Mouse (Mus musculus) gastrocnemius, adult 18-20 months (tissue): ENCODE data around the gene Kpnb1. TPM values are rescaled to one million over a fixed set of nuclear protein-coding genes. Genes with fewer than 3 reads are reported as not detected.

ENCODE experiments used
- DNase-seq: peaks from one replicate; pipeline ENCODE4 v3.0.0; 2021; ENCODE audit warnings: low spot score
- microRNA-seq: library from miRNA; unstranded; fragments of <30 nt; microRNA quantifications from one replicate; pipeline ENCODE4 v1.2.0, GENCODE M21; 2021
- total RNA-seq, 2 experiments: library from RNA; stranded (reverse); gene quantifications; 2 replicates each; pipeline ENCODE4 v1.2.3; 2021

The Kpnb1 gene
- total RNA-seq, 2 experiments from 2014 or later, result 47.7 to 52.4 TPM

GRCm38 (mm10) chr11:97112519-97113125 lies 75.1 kb downstream of the Kpnb1 start:
- no peak for DNase-seq

Small RNA genes lying within 50 kb of the gene (microRNA-seq; reads per million reads assigned to microRNA genes)
- not detected for gene Mir7235

Other genes starting within 250 kb of the Kpnb1 start
- 1 to 10 TPM; 7.6 to 9.0 TPM for gene Pnpo, start 243.9 kb downstream of the Kpnb1 start, total RNA-seq
- gene Sp2, start 204.9 kb downstream of the Kpnb1 start, total RNA-seq, result 10 to 100 TPM; 11.2 TPM
- gene Sp6, start 174.5 kb downstream of the Kpnb1 start, total RNA-seq, result under 1 TPM; 0.09 to 0.14 TPM
- 10 to 100 TPM; 13.1 to 13.2 TPM for gene Scrn2, start 157.9 kb downstream of the Kpnb1 start, total RNA-seq
- under 1 TPM in 1 of 2 experiments, not detected in 1; 0.16 TPM for gene Lrrc46, start 146.5 kb downstream of the Kpnb1 start, total RNA-seq
- 10 to 100 TPM; 41.4 to 45.6 TPM for gene Mrpl10, start 146.3 kb downstream of the Kpnb1 start, total RNA-seq
- 1 to 10 TPM; 2.5 to 2.9 TPM for gene Osbpl7, start 137.3 kb downstream of the Kpnb1 start, total RNA-seq
- gene Tbx21, start 72.5 kb downstream of the Kpnb1 start, total RNA-seq, result under 1 TPM; 0.41 to 0.50 TPM
- 1 to 10 TPM; 3.3 to 6.8 TPM for gene Tbkbp1, start 36.4 kb downstream of the Kpnb1 start, total RNA-seq
- 10 to 100 TPM; 56.4 to 67.9 TPM for gene Npepps, start 92.8 kb upstream of the Kpnb1 start, total RNA-seq
- gene Mrpl45, start 127.8 kb upstream of the Kpnb1 start, total RNA-seq, result 10 to 100 TPM; 33.6 to 39.0 TPM
- under 1 TPM in 1 of 2 experiments, not detected in 1; 0.02 TPM for gene Gpr179, start 164.2 kb upstream of the Kpnb1 start, total RNA-seq
- gene Socs7, start 174.7 kb upstream of the Kpnb1 start, total RNA-seq, result 10 to 100 TPM; 43.0 to 43.5 TPM
- 1 to 10 TPM; 4.8 to 7.5 TPM for gene Arhgap23, start 227.7 kb upstream of the Kpnb1 start, total RNA-seq